1 mouse cellular context compared by ENCODE assay signal in genomic region chr7:25363151-25363550, GRCm38 (mm10).
A peak's percentile ranks its signal among the peaks of the same experiment; 100 is the strongest.
TF ChIP-seq lines count a peak whose summit lies in the region.

No protein-coding gene starts in this region.

TF ChIP-seq in CH12.LX, 34 proteins besides CTCF, POLR2A, EP300 and RAD21 (continued from another document):
- TF ChIP-seq ZC3H11A (IDR thresholded peaks at IDR 0.05; ENCODE audit: low read depth, low read length), result no peak
- TF ChIP-seq MEF2A (IDR thresholded peaks at IDR 0.05; ENCODE audit: borderline replicate concordance, low read depth, low read length), result no peak
- no peak for TF ChIP-seq MAZ (IDR thresholded peaks at IDR 0.05; ENCODE audit: low read depth, low read length)
- TF ChIP-seq ZNF384 (IDR thresholded peaks at IDR 0.05; ENCODE audit: low read depth, low read length), result no peak
- peak; percentile 62 for TF ChIP-seq SMC3 (IDR thresholded peaks at IDR 0.05; ENCODE audit: low read depth, low read length)
